Mouse (Mus musculus) embryonic facial prominence, embryonic 13.5 days (tissue): ENCODE data around the gene Cdc42bpa. TPM values are rescaled to one million over a fixed set of nuclear protein-coding genes. Genes with fewer than 3 reads are reported as not detected.

ENCODE experiments used
- ATAC-seq: fragments of 200-750 bp; cut with Nextera tagmentation; 2 replicates; pipeline ENCODE4 v1.8.0; 2017; ENCODE audit warnings: low read depth; ENCODE audit not compliant: insufficient number of reproducible peaks, insufficient read depth, low FRiP score, low TSS enrichment
- H3K27ac ChIP-seq: fragments of 300-500 bp; sonication (generic); 2 replicates; pipeline ENCODE4 v1.5.1; 2015; ENCODE audit warnings: moderate library complexity, mild to moderate bottlenecking, inconsistent platforms
- H3K27me3 ChIP-seq: fragments of 300-500 bp; sonication (generic); 2 replicates; pipeline ENCODE4 v1.6.1; 2015; ENCODE audit warnings: mild to moderate bottlenecking, inconsistent platforms
- H3K36me3 ChIP-seq: fragments of 300-500 bp; sonication (generic); 2 replicates; pipeline ENCODE4 v1.6.1; 2015; ENCODE audit warnings: mild to moderate bottlenecking, inconsistent platforms
- H3K4me1 ChIP-seq: fragments of 300-500 bp; sonication (generic); 2 replicates; pipeline ENCODE4 v1.6.1; 2015; ENCODE audit warnings: inconsistent platforms
- H3K4me2 ChIP-seq: fragments of 300-500 bp; sonication (generic); 2 replicates; pipeline ENCODE4 v1.6.1; 2015; ENCODE audit warnings: moderate library complexity, mild to moderate bottlenecking, inconsistent platforms
- H3K4me3 ChIP-seq: fragments of 300-500 bp; sonication (generic); 2 replicates; pipeline ENCODE4 v1.5.1; 2015; ENCODE audit warnings: mild to moderate bottlenecking, inconsistent platforms
- H3K9ac ChIP-seq: fragments of 300-500 bp; sonication (generic); 2 replicates; pipeline ENCODE4 v1.6.1; 2015; ENCODE audit warnings: mild to moderate bottlenecking, inconsistent platforms
- H3K9me3 ChIP-seq: fragments of 300-500 bp; sonication (generic); 2 replicates; pipeline ENCODE4 v1.6.1; 2016; ENCODE audit warnings: inconsistent platforms
- WGBS: fragments of 180-500 bp; shearing (Covaris S2); methylation state at CpG from one replicate; pipeline ENCODE4 v1.1.7; 2015; ENCODE audit warnings: mixed read lengths; 5-methylcytosine and 5-hydroxymethylcytosine counted together
- polyA plus RNA-seq: library from polyadenylated mRNA; unstranded; fragments of >200 nt; fragmentation: Nextera tagmentation; extraction: Ambion mirVana; gene quantifications from 2 replicates; pipeline ENCODE4 v1.2.1, GENCODE M21; 2015

Gene Cdc42bpa
- polyA plus RNA-seq, 1 experiment from 2014 or later, result 21.1 TPM

DNA sequence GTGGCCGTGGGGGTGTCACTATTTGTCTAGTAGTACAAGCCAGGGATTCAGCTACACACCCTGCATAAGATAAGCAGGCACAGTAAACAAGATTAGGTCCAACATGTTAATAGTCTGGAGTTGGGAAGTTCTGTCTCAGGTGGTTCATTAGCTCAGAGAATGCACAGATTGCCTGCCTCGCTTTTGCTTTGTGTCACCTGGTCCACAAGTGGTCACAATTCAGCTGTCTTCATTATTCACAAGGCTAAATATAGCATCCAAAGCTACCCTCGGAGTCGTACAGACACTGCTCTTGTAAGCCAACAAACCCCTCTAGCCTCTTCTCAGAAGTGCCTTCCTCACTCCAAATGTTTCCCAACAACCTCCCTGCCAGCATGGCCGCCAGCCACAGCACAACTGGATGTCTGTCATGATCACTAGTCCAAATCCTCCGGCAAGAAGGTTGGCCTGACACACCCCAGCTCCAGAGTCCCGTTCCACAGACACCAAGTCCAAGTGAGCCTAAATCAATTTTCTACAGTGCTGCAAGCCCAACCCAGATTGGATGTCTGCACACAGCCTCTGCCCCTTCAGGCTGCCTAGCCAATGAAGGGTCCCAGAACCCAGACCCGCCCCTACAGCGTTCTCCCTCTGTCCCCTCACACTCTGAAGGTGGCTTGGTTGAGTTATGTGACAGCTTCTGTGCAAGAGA, 234.7 kb downstream of the Cdc42bpa start:
- H3K4me1 ChIP-seq, result peaks cover 15% of the 10 kb centered on the region
- peak overlapping the region; percentile 0; the same call in 1 of the 2 replicates for H3K27ac ChIP-seq
- peak overlapping the region; percentile 69 for H3K9ac ChIP-seq
- WGBS, result 26% methylated on average over 9 of the region's 9 CpGs
- H3K36me3 ChIP-seq, result no peaks in the 10 kb centered on the region
- 0 out of 2 replicates have a peak, but pooled peaks have one; percentile 56 for ATAC-seq
- H3K9me3 ChIP-seq, result no peaks in the 10 kb centered on the region
- peaks cover 12% of the 10 kb centered on the region for H3K27me3 ChIP-seq
- peak overlapping the region; percentile 91 for H3K4me2 ChIP-seq
- H3K4me3 ChIP-seq, result peak overlapping the region; percentile 71

GRCm38 (mm10) chr1:180195703-180196381, 235.6 kb downstream of the Cdc42bpa start:
- H3K4me3 ChIP-seq, result peak overlapping the region; percentile 71
- H3K27me3 ChIP-seq, result peaks cover 12% of the 10 kb centered on the region
- H3K27ac ChIP-seq, result no peak overlapping the region
- ATAC-seq, result peak; percentile 99
- H3K9ac ChIP-seq, result peak overlapping the region; percentile 69
- H3K36me3 ChIP-seq, result no peaks in the 10 kb centered on the region
- no peaks in the 10 kb centered on the region for H3K9me3 ChIP-seq
- H3K4me1 ChIP-seq, result peaks cover 15% of the 10 kb centered on the region
- whole genome bisulfite sequencing, result under 1% methylated on average over 57 of the region's 57 CpGs
- H3K4me2 ChIP-seq, result peak overlapping the region; percentile 91

DNA sequence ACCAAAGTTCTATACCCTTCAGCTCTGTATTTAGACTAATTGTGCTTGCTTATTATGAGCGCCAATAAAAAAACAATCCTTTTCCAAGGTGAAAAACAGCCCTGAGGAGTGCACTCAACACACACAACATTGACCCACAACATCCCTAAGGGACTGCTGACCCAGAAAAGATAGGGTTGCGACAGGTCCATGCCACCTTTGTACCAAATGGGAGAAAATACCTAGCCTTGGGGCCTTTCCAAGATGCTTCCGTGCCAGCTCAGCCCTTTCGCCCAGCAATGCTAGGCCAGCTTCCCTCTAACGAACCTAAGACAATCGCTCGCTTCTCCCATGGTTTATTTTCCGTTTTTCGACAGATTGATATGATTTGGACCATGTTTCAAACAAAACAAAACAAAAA, 236.2 kb downstream of the Cdc42bpa start:
- H3K9ac ChIP-seq, result no peak overlapping the region

DNA sequence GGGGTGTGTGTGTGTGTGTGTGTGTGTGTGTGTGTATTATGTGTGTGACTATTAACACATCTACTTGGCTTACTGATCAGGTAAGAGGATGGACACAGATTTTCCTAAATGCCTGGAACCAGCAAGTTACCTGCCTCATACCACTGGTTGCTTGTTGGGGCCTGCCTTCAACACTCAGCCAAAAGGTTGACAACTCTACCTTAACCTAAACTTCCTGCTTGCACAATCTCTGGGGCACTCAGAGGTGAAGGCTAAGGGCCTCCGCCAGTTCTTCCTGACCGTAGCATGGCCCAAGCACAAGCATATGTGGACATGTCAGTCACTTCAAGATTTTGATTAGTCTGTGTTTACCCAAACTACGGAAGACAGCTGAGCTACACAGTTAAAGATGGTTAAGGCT, 237.7 kb downstream of the Cdc42bpa start:
- ATAC-seq, result no peak
- no peak overlapping the region for H3K4me3 ChIP-seq
- H3K36me3 ChIP-seq, result no peaks in the 10 kb centered on the region
- WGBS, result 77% methylated on average over 3 of the region's 3 CpGs
- H3K4me2 ChIP-seq, result no peak overlapping the region
- no peak overlapping the region for H3K27ac ChIP-seq
- H3K4me1 ChIP-seq, result peaks cover 15% of the 10 kb centered on the region
- no peaks in the 10 kb centered on the region for H3K9me3 ChIP-seq
- H3K27me3 ChIP-seq, result peaks cover 8% of the 10 kb centered on the region
- no peak overlapping the region for H3K9ac ChIP-seq

More for the DNA sequence above, 236.2 kb downstream of the Cdc42bpa start:
- H3K36me3 ChIP-seq, result no peaks in the 10 kb centered on the region
- ATAC-seq, result no peak
- H3K4me3 ChIP-seq, result peak overlapping the region; percentile 71
- H3K27ac ChIP-seq, result no peak overlapping the region
- H3K9me3 ChIP-seq, result no peaks in the 10 kb centered on the region
- WGBS, result 92% methylated on average over 9 of the region's 9 CpGs
- H3K4me2 ChIP-seq, result peak overlapping the region; percentile 91
- H3K27me3 ChIP-seq, result peaks cover 12% of the 10 kb centered on the region
- H3K4me1 ChIP-seq, result peaks cover 15% of the 10 kb centered on the region

DNA sequence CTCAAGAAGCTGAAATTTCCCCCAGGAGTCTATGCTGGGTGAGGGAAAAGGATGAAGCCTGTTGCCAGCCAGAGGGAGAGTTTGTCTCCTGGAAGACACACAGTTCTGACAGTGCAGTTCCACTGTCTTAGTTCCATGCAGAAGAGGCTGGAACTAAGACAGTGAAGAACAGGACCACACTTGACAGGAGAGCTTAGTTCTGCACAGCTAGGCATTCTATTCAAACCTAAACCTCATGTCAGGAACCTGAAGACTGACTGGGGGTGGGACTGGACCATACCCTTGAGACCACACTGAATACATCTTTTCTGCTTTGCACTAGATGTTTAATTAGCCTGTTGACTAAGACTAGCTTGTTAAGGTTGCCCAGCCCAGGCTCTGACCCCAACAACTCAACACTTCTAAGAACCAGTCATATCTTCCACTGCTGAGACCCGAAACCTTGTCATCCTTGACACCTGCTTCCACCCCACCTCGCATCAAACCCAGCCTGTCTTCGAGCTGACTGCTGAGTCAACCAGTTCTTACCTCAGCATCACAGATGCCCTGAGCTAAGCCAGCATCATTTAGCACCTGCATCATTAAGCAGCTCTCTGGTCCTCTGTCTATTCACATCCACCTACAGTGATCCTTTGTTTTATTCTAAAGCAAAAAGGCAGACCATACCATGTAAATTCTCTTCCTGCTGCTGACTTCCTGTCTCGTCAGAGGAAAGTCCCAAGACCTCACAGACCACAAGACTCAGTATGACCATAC, 238.9 kb downstream of the Cdc42bpa start, which contains the start of gene Coq8a:
TSS of gene Coq8a (minus strand) at position 644 of the 756 bp plus-strand sequence.
- Histone ChIP-seq H3K4me2 (no peak within 1 kb of the TSS), H3K4me3 (no peak within 1 kb of the TSS), H3K9ac (no peak within 1 kb of the TSS), H3K27me3 (peaks cover 5% of the 10 kb centered on the region), H3K27ac (no peak within 1 kb of the TSS), H3K4me1 (peaks cover 15% of the 10 kb centered on the region), H3K36me3 (no peaks in the 10 kb centered on the region), H3K9me3 (no peaks in the 10 kb centered on the region)
- 56% methylated on average over 4 of the region's 4 CpGs for WGBS
- no peak for ATAC-seq

- Histone ChIP-seq H3K4me3 (no peak overlapping the region), H3K36me3 (no peaks in the 10 kb centered on the region), H3K9ac (no peak overlapping the region), H3K4me1 (peaks cover 12% of the 10 kb centered on the region), H3K27me3 (no peaks in the 10 kb centered on the region), H3K4me2 (no peak overlapping the region), H3K9me3 (no peaks in the 10 kb centered on the region), H3K27ac (no peak overlapping the region)
- ATAC-seq, result no peak
- WGBS, result 62% methylated on average over 4 of the region's 4 CpGs
Measured at GRCm38 (mm10) chr1:180199715-180200050, 239.4 kb downstream of the Cdc42bpa start.

DNA sequence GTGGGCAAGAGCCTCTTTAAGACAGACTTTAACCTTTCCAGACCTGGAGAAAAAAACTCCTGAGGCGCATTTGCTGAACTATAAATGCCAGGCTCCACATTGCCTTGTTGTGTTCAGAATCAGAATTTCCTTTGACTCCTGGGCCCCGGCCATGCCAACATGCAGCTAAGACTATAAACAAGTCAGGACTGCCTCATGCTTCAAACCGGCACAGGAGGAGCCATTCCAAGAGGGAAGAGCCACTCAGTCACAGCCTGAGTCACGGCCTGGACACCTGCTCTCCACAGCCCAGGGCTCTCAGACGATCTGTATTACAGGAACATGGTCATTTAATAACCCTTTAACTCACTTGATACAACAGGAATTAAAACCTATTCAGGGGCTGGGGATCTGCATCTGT, 240.4 kb downstream of the Cdc42bpa start:
- Histone ChIP-seq H3K9me3 (no peaks in the 10 kb centered on the region), H3K4me3 (no peak overlapping the region)
- no peak for ATAC-seq

GRCm38 (mm10) chr1:180208370-180208769, 248.1 kb downstream of the Cdc42bpa start:
- Histone ChIP-seq H3K9ac (no peak overlapping the region), H3K4me1 (no peaks in the 10 kb centered on the region), H3K27ac (no peak overlapping the region), H3K36me3 (no peaks in the 10 kb centered on the region), H3K4me2 (no peak overlapping the region), H3K27me3 (no peaks in the 10 kb centered on the region), H3K9me3 (no peaks in the 10 kb centered on the region), H3K4me3 (no peak overlapping the region)
- no peak for ATAC-seq
- 80% methylated on average over 3 of the region's 3 CpGs for WGBS

More for the DNA sequence above, 240.4 kb downstream of the Cdc42bpa start:
- WGBS, result 64% methylated on average over 5 of the region's 5 CpGs
- Histone ChIP-seq H3K36me3 (no peaks in the 10 kb centered on the region), H3K9ac (no peak overlapping the region), H3K4me1 (peaks cover 6% of the 10 kb centered on the region), H3K4me2 (no peak overlapping the region), H3K27me3 (no peaks in the 10 kb centered on the region), H3K27ac (no peak overlapping the region)

DNA sequence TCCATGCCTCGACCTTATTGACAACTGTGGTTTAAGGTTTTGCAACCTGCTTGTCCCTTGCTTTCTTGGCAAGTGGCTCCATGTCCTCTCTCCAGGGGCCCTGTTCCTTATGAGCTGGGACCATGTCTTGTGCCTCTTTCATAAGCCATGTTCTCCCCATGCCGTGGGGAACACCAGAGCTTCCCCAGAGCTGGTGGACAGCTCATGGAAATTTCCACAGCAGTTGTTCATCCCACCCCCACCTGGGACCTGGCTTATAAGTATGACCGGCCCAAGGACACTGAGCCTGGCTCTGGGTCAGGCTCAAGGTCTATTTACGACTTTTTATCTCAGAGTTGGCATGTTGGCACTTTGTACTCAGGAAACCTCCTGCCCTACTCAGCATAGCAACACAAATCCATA, 249.8 kb downstream of the Cdc42bpa start:
- 72% methylated on average over 4 of the region's 4 CpGs for WGBS
- Histone ChIP-seq H3K4me2 (no peak overlapping the region), H3K9me3 (no peaks in the 10 kb centered on the region), H3K36me3 (no peaks in the 10 kb centered on the region), H3K27me3 (no peaks in the 10 kb centered on the region), H3K4me1 (no peaks in the 10 kb centered on the region), H3K9ac (no peak overlapping the region), H3K27ac (no peak overlapping the region), H3K4me3 (no peak overlapping the region)
- ATAC-seq, result no peak

- 83% methylated on average over 9 of the region's 9 CpGs for WGBS
- ATAC-seq, result no peak
- H3K27ac ChIP-seq, result no peak overlapping the region
- no peak overlapping the region for H3K4me3 ChIP-seq
- H3K4me2 ChIP-seq, result no peak overlapping the region
- H3K4me1 ChIP-seq, result no peaks in the 10 kb centered on the region
- H3K36me3 ChIP-seq, result no peaks in the 10 kb centered on the region
- no peaks in the 10 kb centered on the region for H3K27me3 ChIP-seq
- H3K9me3 ChIP-seq, result no peaks in the 10 kb centered on the region
- no peak overlapping the region for H3K9ac ChIP-seq
Measured at GRCm38 (mm10) chr1:180210781-180211271, 250.6 kb downstream of the Cdc42bpa start.

DNA sequence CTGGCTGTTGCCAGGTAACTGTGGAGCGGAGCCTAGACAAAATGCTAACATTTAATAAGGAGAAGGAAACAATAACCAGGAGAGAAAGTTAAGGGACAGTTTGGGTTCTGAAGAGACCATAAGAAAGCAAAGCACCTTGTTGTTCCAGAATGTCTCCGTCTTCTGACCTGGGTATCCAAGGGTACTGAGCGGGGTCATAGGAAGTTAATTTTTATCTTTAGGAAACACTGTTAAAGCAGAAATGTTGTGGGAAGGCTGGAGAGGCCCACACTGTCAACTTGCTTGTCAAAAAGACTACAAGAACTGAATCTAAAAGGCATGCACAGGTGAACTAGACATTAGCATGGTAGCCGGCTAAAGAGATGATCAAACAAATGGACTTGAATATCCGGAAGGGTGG, 252.6 kb downstream of the Cdc42bpa start:
- no peak for ATAC-seq
- Histone ChIP-seq H3K9me3 (no peaks in the 10 kb centered on the region), H3K9ac (no peak overlapping the region), H3K4me3 (no peak overlapping the region), H3K4me2 (no peak overlapping the region), H3K27me3 (no peaks in the 10 kb centered on the region), H3K4me1 (no peaks in the 10 kb centered on the region), H3K36me3 (no peaks in the 10 kb centered on the region), H3K27ac (no peak overlapping the region)
- 89% methylated on average over 5 of the region's 5 CpGs for WGBS
